Mouse (Mus musculus) liver, embryonic 14.5 days (tissue): Measurements from ENCODE around the gene Nrap.

Experiments used
- CTCF ChIP-seq: IDR thresholded peaks from 2 replicates; pipeline ENCODE4 v1.5.1; 2016; ENCODE audit warnings: antibody characterized with exemption, low read depth, control low read depth
- EP300 ChIP-seq: IDR thresholded peaks from 2 replicates; pipeline ENCODE4 v1.6.1; 2016; ENCODE audit warnings: antibody characterized with exemption, low read depth

DNA sequence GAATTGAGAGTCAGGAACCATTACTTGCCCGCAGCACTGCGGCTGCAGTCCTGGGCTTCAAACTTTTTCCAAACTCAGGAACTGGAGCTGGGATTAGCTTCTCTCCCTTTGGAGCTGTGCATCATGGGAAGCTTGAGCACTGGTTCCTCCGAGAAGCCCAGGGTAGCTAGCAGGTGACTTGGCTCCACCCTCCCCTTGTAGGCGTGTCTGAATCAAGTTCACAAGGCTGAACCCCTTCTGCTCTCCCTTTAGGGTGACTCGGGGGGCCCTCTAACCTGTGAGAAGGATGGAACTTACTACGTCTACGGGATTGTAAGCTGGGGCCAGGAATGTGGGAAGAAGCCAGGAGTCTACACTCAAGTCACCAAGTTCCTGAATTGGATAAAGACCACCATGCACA, 70.6 kb downstream of the Nrap start:
- no peak for TF ChIP-seq CTCF
- TF ChIP-seq EP300: no peak
